Mouse (Mus musculus): ENCODE results near the gene Cnnm4.

Cnnm4 gene

GRCm38 (mm10) chr1:36545382-36545781 is 74.0 kb downstream of the Cnnm4 start:
- DNase-seq = no peak

DNA sequence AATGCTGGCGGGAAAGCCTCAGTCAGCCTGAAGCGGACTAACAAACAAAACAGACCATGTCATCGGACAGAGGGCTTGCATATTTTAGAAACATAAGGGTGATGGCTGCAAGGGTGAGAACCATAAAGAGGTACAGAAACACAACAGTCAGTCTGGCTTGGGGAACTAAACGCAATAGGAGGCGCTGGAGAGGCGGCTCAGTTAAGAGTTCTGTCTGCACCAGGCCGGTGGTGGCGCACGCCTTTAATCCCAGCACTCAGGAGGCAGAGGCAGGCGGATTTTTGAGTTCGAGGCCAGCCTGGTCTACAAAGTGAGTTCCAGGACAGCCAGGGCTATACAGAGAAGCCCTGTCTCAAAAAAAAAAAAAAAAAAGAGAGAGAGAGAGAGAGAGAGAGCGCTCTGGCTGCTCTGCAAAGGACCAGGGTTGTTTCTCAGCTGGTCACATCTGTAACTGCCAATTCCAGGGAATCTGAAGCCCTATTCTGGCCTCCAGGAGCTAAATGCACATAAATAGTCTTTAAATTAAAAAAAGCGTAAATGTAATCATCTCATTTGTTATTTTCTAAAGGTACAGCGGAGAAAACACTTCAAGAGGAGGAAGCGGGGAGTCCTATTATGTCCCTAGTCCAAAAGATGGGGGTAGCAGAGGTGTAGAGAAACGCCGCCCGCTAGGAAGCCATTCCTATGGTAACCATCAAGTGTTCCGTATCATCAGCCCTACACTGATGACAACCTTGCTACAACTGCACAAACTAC is 74.6 kb downstream of the Cnnm4 start:
- peak; percentile 67 for DNase-seq

DNA sequence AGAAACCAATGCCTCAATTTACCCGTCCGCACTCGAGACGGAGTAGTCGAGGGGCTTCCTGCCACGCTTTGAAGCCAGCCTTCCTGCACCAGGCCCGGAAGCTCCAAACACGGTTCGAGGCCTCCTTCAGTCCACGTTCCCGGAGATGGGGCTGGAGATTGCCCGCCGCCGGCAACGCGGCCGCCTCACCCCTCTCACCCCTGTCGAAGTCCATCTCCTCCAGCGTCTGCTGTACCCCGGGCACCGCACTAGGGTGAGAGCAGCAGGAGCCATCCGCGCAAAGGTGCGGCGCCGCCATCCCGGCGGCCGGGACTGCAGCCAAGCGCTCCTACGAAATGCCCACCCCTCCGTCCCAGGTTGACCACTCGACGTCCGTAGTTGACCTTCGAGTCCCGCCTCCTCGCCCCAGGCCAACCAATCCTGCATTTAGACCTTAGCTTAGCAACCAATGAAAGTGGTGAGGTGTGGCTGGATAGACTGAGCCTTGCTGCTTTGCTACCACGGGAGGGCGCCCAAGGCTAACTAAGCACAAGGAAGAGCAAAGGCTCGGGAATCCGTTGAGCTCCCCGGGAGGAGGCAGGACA is 75.6 kb downstream of the Cnnm4 start, which contains the start of gene Ankrd39:
Gene Ankrd39 (minus strand): TSS at position 558 of the 584 bp plus-strand sequence.
- DNase-seq = peak; percentile 97

DNA sequence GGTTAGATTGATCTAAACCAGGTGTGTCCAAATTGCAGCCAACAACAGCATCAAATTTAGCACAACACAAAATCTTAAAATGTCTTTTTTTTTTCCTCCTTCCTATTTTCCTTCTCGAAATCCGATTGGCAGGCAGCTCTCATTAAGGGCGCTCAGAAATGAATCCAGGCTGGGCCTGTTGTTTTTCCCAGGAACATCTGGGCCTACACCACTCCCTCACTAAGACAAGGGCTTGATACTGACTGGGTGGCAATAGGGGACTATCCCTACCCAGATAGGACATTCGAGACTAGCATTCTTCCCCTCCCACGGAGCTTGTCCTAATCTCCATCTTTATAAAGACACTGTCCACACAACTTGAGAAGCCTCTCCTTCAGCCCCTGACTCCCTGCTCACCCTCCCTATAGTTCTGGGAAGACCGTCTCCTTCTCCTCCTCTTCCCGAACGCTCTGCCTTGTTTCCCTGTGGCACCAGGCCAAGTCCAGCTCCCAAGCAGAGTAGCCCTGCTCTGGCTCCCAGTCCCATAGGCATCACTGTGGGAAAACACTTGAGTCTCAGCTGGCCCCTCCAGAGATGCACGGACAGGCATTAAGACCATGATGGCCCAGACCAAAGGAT is 76.7 kb downstream of the Cnnm4 start:
- no peak for DNase-seq

DNA sequence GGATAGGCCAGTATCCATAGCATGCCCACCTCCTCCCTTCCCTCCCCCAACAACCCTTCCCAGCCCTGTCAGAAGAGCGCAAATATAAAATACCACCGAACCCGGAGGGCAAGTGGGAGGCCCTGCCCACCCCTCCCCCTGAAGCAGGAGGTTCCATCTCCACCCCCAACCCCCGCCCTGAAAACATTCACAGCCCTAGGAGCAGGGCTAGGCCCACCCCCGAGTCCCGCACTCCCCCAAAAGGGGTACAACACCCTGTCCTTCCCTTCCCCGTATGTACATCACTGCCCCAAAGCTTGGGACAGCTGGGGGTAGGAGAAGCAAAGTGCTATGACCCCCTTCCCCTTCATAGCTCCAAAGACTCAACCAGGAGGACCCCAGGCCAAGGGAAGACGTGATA is 77.4 kb downstream of the Cnnm4 start:
- no peak for DNase-seq

DNA sequence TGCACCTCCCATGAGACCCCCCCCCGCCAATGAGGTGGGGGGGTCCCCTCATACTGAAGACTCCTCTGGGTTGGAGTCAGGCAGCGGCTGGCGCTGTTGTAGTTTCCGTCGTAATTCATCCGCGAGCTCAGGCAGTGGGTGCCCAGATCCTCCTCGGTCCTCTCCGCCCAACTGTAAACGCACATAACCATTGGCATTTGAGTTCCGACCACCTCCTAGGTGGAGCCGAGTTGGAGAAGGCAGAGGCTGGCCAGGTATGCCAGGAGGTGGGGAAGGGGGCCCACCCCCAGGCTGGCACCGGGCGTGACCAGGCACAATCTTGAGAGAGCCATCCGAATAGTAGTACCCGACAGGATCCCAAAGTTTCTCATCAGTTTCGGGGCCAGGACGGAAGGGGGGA is 78.1 kb downstream of the Cnnm4 start:
- no peak for DNase-seq

- no peak for DNase-seq
These were observed 78.8 kb downstream of the Cnnm4 start for GRCm38 (mm10) chr1:36550075-36550863.

DNA sequence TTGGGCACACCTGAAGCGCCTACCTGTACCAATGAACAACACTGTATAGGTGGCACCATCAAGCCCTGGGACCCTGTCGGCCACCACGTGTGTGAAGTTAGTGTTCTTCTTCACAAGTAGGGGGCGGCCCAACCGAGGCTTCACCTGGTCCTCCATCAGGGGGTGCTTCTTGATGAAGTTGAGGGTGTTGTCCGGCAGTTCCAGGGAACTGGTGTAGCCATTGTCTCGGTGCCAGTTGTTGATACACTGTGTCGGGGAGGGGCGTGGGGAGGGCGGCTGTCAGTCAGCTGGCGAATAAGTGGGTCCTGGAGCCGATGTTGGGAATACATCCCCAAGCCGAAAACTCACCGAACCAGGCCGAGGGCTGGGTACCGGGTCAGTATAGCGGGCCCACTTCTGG is 80.5 kb downstream of the Cnnm4 start:
- no peak for DNase-seq

GRCm38 (mm10) chr1:36552506-36552905 is 81.1 kb downstream of the Cnnm4 start:
- DNase-seq = no peak

DNA sequence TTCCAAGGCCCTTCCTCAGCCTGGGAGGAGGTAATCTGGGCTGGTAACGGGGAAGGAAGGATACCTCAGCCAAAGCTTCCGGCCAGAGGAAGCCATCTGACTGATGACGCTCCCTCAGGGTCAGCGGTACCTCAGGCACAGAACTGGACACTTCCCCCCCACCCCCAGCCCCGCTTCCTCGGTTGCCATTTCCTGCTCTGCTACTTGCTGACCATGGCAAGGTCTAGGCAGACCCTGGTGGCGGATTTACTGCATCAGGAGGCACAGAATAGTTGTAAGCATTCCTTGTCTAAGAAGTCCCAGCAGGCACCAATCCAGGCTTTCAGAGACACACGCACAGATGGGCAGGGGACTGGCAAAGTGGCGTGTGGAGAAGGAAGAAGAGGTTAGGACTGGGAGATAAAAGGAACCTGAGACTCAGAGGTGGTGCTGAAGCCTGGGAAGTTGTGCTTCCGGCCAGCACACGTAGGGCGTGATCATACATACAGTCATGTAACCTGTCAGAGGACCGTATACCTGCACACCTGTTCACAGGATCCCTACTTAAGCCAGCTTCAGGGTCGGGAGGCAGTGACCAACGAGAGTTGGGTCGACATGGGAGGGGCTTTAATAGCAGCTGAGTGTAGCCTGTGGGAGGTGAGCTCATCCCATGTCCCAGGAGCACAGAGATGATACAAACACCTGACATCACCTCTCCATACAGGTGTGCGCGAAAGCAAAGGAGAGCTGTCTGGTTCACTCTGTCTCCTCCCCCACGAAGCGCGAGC is 83.4 kb downstream of the Cnnm4 start:
- DNase-seq = no peak

GRCm38 (mm10) chr1:36555798-36556395 is 84.5 kb downstream of the Cnnm4 start:
- peak; percentile 30 for DNase-seq

DNA sequence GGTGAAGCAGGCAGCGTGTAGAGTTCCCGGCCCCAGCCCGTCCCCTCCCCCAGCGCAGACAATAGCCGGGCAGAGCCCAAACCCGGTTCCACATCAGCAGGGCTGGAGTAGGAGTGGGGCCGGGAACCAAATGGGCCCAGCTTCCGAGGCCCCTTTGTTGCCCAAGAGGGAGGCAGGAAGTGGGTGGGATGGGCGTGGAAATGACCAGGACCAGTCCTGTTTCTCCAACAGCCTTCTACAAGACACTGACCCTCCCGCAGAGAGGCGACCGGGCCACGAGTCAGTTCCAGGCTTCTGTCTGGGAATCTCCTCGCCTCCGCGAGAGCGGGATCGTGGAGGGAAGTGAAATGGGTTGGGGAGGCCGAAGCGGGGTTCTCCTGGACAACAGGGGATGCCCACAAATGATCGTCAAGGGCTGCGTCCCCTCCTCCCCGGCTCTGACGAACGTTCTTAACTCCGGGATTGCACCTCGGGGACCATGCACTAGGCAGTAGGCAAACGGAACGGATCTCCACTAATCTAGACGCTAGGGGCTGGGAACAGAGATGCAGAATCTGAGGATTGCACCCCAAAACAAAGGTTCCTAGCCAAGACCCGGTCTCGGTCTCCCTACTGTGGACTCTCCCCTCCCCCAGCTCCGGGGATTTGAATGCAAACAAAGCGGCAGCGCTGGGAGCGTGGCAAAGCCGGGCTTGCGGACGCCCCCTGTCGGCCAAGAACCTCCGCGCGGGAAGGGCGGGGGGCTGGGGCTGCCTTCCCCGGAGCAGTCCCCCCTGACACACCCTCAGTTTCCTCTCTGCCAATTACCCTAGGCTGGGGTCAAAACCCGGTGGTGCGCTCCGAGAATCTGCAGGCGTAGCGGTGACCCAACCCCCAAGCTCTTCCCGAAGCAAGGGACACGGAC is 85.4 kb downstream of the Cnnm4 start:
- peak; percentile 94 for DNase-seq

DNA sequence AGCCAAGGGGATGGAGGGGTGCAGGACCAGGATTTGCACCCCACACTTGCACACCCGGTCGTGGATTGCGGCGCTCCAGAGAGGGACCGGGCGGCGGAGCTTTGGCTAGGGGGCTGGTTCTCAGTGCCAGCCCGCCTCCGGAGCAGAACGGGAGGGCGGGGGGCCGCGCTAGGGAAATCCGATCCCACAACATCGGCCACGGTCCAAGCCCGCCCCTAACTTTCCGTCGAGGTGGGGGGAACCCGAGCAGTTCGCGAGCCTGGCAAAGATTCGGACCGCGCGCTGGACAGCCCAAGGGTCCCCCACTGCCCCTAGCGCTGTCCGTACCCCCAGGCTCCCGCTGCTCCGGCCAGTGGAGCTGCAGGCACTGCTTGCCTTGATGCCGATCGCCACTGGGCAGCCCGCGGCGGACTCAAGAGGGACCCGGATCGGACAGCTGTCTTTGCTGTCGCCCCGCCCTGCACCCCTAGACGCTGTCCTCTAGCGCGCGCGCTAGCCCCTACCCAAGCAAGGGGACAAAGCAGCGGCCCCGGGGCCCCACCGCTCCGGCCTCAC is 86.1 kb downstream of the Cnnm4 start:
- DNase-seq = peak; percentile 53
